15 mouse cellular contexts compared by ENCODE assay signal in genomic region chr2:179795452-179795851, GRCm38 (mm10).
DNase-seq lines count a peak whose midpoint lies in the region; ATAC-seq and TF ChIP-seq lines count a peak whose summit lies in the region.
"Had no signal": no experiment of that assay in that cellular context is flagged by ENCODE, and none has a peak within 500 bp of the region (broad histone marks: within the 10 kb centered on the region; RNA-seq: fewer than 3 reads in every experiment).

No protein-coding gene starts in this region.

- no peak for ATAC-seq in neural tube, embryonic 13.5 days (ENCODE audit: low read depth)
- no peak for ATAC-seq in hindbrain, embryonic 16.5 days
- ATAC-seq: Patski had no signal

- H3K4me2 ChIP-seq in neural tube, embryonic 13.5 days = no peak overlapping the region
- no peak overlapping the region for H3K4me2 ChIP-seq in hindbrain, embryonic 16.5 days (ENCODE audit: low read length)

- no peaks in the 10 kb centered on the region for H3K9me3 ChIP-seq in heart, embryonic 10.5 days
- H3K9me3 ChIP-seq in neural tube, embryonic 13.5 days = no peaks in the 10 kb centered on the region
- H3K9me3 ChIP-seq in hindbrain, embryonic 16.5 days (ENCODE audit: control insufficient read depth, low read length) = no peaks in the 10 kb centered on the region

- TF ChIP-seq CTCF in olfactory bulb, adult 2 months (IDR thresholded peaks at IDR 0.05; ENCODE audit: insufficient read depth, low read depth, low read length) = no peak

- DNase-seq in heart, embryonic 10.5 days (ENCODE audit: low spot score) = no peak
- DNase-seq in heart, adult 9 months (ENCODE audit: low spot score in 2 of 2) = no peak
- DNase-seq in neural tube, embryonic 10.5 days (ENCODE audit: extremely low spot score, low spot score) = no peak
- DNase-seq in spleen, postnatal 10 days (ENCODE audit: low spot score in 2 of 2) = no peak
- no peak for DNase-seq in frontal cortex, postnatal 14 days (ENCODE audit: low spot score in 2 of 2)
- DNase-seq: cerebellum, adult 11-12 months; kidney, adult 18-20 months; kidney, postnatal 14 days; lung, adult 2 months; thymus, adult 18-20 months had no signal

- H3K4me1 ChIP-seq in heart, embryonic 10.5 days = peaks cover 55% of the 10 kb centered on the region
- peaks cover 50% of the 10 kb centered on the region for H3K4me1 ChIP-seq in neural tube, embryonic 13.5 days (replicated peaks)
- peaks cover 15% of the 10 kb centered on the region for H3K4me1 ChIP-seq in hindbrain, embryonic 16.5 days (ENCODE audit: control insufficient read depth, insufficient read depth, low read depth, low read length)
- peaks cover 47% of the 10 kb centered on the region for H3K4me1 ChIP-seq in olfactory bulb, adult 2 months (ENCODE audit: control insufficient read depth, insufficient read depth, low read length)

- H3K4me3 ChIP-seq in heart, embryonic 10.5 days = no peak overlapping the region
- H3K4me3 ChIP-seq in neural tube, embryonic 13.5 days = no peak overlapping the region
- no peak overlapping the region for H3K4me3 ChIP-seq in hindbrain, embryonic 16.5 days (ENCODE audit: low read length)
- no peak overlapping the region for H3K4me3 ChIP-seq in olfactory bulb, adult 2 months (ENCODE audit: insufficient read depth, low read depth, low read length)

- WGBS in heart, embryonic 10.5 days = 86% methylated on average over 12 of the region's 12 CpGs
- WGBS in neural tube, embryonic 13.5 days = 69% methylated on average over 12 of the region's 12 CpGs
- WGBS in hindbrain, embryonic 16.5 days = 60% methylated on average over 12 of the region's 12 CpGs
- WGBS in olfactory bulb, adult 2 months = 24% methylated on average over 12 of the region's 12 CpGs

- no peak overlapping the region for H3K9ac ChIP-seq in neural tube, embryonic 13.5 days
- H3K9ac ChIP-seq in hindbrain, embryonic 16.5 days (ENCODE audit: low read depth, low read length) = no peak overlapping the region

- H3K27me3 ChIP-seq in heart, embryonic 10.5 days (ENCODE audit: insufficient read depth, poor library complexity, severe bottlenecking) = no peaks in the 10 kb centered on the region
- H3K27me3 ChIP-seq in neural tube, embryonic 13.5 days = no peaks in the 10 kb centered on the region
- no peaks in the 10 kb centered on the region for H3K27me3 ChIP-seq in hindbrain, embryonic 16.5 days (replicated peaks; ENCODE audit: control insufficient read depth, insufficient read depth, low read length)
- H3K27me3 ChIP-seq: Patski had no signal

- TF ChIP-seq POLR2A in olfactory bulb, adult 2 months (IDR thresholded peaks at IDR 0.05; ENCODE audit: insufficient read depth, low read depth, low read length) = no peak

- H3K27ac ChIP-seq in heart, embryonic 10.5 days = peak overlapping the region; percentile 67; the same call in 1 of the 2 replicates
- H3K27ac ChIP-seq in neural tube, embryonic 13.5 days (replicated peaks) = peak overlapping the region; percentile 25
- H3K27ac ChIP-seq in hindbrain, embryonic 16.5 days (ENCODE audit: low read depth, low read length) = peak overlapping the region; percentile 41
- peak overlapping the region; percentile 69 for H3K27ac ChIP-seq in olfactory bulb, adult 2 months (ENCODE audit: insufficient read depth, low read depth, low read length)
- H3K27ac ChIP-seq: macrophage had no signal

- H3K36me3 ChIP-seq in heart, embryonic 10.5 days = no peaks in the 10 kb centered on the region
- no peaks in the 10 kb centered on the region for H3K36me3 ChIP-seq in neural tube, embryonic 13.5 days
- H3K36me3 ChIP-seq in hindbrain, embryonic 16.5 days (ENCODE audit: control insufficient read depth, insufficient read depth, low read length) = no peaks in the 10 kb centered on the region
